Mouse (Mus musculus): ENCODE measurements at regions not wholly inside any gene's neighbourhood (a gene's known extent, or its start where the extent isn't known, plus 50 kb on each side); places are given as distances from the start of the nearest gene placed in this dataset.
A peak's percentile ranks its signal among the peaks of the same experiment; 100 is the strongest.

DNA sequence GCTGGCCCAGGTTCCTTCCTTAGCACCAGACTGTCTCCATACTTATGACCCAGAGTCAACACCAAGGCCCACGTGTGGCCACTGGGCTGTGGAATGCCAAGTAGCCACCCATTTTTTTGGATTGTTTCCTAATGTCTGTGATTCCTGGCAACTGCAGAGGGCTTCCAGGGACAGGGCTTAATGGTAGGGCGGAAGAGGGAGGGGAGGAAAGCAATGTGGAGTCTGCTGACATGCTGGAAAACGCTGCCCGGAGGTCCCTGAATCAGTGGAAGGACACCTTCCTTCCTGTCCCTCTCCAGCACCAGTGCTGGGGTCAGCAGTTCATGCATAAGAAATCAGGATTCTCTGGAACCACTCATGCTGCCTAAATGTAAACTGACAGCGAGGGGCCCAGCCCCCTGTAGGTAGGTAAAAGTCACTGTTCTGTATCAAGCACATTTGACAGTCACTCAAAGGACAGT, 90.8 kb downstream of the Iyd start:
- WGBS = 78% methylated on average over 5 of the region's 5 CpGs
- Histone ChIP-seq H3K27ac (ENCODE audit: control insufficient read depth, insufficient read depth, low read depth, low read length, poor library complexity) (no peak overlapping the region), H3K4me3 (replicated peaks; ENCODE audit: control insufficient read depth, low read depth, low read length) (no peak overlapping the region), H3K4me1 (ENCODE audit: control insufficient read depth, insufficient read depth, low read length) (no peaks in the 10 kb centered on the region; the same call in 1 of the 2 replicates)
- TF ChIP-seq CTCF (IDR thresholded peaks at IDR 0.05; ENCODE audit: control insufficient read depth, insufficient read depth, low read length) = no peak
- TF ChIP-seq POLR2A (IDR thresholded peaks at IDR 0.05; ENCODE audit: borderline replicate concordance, control insufficient read depth, low read depth, low read length) = no peak

DNA sequence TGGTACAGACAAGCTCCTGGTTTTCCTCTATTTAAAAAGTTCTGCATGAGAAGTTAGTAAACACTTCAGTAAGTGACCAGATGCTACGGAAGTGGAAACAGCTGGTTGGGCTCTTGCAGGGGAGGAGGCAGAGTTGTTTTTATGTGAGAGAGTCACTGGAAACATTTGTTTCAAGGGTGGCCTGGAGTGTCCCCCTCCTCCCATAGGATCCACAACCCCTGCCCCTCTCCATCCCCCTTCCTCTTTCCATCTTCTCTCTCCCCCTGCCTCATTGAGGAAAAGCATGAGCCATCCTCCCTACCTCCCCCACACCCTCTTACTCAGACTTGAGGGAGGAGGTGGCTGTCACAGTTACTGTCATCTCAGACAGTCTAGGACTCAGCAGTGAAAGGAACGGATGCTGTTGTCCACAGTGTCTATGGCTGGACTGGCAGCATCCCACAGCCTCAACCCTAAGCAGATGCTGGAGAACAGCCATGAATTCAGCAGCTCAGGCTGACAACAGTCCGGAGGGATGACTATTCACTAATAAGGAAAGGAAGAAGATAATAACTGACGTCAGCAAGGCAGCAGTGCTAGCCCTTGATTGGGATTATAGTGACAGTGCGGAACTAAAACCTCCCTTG, 93.9 kb downstream of the Iyd start:
- 21% methylated on average over 5 of the region's 5 CpGs for WGBS
- TF ChIP-seq CTCF (IDR thresholded peaks at IDR 0.05; ENCODE audit: control insufficient read depth, insufficient read depth, low read length) = no peak
- TF ChIP-seq POLR2A (IDR thresholded peaks at IDR 0.05; ENCODE audit: borderline replicate concordance, control insufficient read depth, low read depth, low read length) = no peak
- H3K27ac ChIP-seq (ENCODE audit: control insufficient read depth, insufficient read depth, low read depth, low read length, poor library complexity) = peak overlapping the region; percentile 74
- H3K4me1 ChIP-seq (ENCODE audit: control insufficient read depth, insufficient read depth, low read length) = no peaks in the 10 kb centered on the region; the same call in 1 of the 2 replicates
- no peak overlapping the region for H3K4me3 ChIP-seq (replicated peaks; ENCODE audit: control insufficient read depth, low read depth, low read length)

DNA sequence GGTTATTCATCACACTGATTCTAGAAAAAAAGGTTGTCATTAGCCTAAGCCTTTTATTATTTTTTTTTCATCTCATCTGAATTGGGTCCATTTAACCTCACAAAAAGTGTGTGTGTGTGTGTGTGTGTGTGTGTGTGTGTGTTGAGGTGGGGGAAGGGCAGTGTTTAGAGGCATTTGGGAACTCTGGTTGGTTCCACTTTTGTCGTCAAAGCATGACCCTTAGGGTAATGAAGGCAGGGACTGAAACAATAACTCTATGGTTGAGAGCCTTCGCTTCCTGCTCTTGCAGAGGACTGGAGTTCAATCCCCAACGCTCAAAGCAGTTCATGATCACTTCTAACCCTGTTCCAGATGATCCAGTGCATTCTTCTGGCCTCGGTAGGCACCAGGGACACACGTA, 96.1 kb upstream of the Plekhg1 start:
- WGBS = 65% methylated on average over 5 of the region's 5 CpGs
- no peak for TF ChIP-seq POLR2A (IDR thresholded peaks at IDR 0.05; ENCODE audit: borderline replicate concordance, control insufficient read depth, low read depth, low read length)
- no peak for TF ChIP-seq CTCF (IDR thresholded peaks at IDR 0.05; ENCODE audit: control insufficient read depth, insufficient read depth, low read length)
- no peak overlapping the region for H3K27ac ChIP-seq (ENCODE audit: control insufficient read depth, insufficient read depth, low read depth, low read length, poor library complexity)
- H3K4me3 ChIP-seq (replicated peaks; ENCODE audit: control insufficient read depth, low read depth, low read length) = no peak overlapping the region
- peaks cover 1% of the 10 kb centered on the region for H3K4me1 ChIP-seq (ENCODE audit: control insufficient read depth, insufficient read depth, low read length)

DNA sequence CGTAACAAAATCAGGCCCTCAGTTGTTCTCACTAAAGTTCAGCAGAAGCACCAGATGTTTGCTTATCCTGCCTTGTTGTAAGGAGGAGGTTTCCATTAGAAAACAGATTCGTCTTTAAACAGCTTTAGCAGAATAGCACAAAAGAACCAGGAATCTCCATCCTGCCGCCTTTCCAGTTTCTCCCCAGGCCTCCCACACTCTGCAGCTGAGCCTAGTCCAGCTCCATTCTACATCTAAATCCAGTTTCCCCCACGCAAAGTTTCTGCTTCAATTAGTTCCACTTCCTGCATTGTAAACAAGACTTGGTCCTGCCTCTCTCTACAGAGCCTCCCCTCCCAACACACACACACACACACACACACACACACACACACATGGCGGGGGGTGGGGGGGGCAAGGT, 95.1 kb upstream of the Plekhg1 start:
- TF ChIP-seq POLR2A (IDR thresholded peaks at IDR 0.05; ENCODE audit: borderline replicate concordance, control insufficient read depth, low read depth, low read length) (no peak), CTCF (IDR thresholded peaks at IDR 0.05; ENCODE audit: control insufficient read depth, insufficient read depth, low read length) (no peak)
- 45% methylated on average over 5 of the region's 5 CpGs for WGBS
- no peak overlapping the region for H3K4me3 ChIP-seq (replicated peaks; ENCODE audit: control insufficient read depth, low read depth, low read length)
- H3K27ac ChIP-seq (ENCODE audit: control insufficient read depth, insufficient read depth, low read depth, low read length, poor library complexity) = no peak overlapping the region
- H3K4me1 ChIP-seq (ENCODE audit: control insufficient read depth, insufficient read depth, low read length) = peaks cover 1% of the 10 kb centered on the region

DNA sequence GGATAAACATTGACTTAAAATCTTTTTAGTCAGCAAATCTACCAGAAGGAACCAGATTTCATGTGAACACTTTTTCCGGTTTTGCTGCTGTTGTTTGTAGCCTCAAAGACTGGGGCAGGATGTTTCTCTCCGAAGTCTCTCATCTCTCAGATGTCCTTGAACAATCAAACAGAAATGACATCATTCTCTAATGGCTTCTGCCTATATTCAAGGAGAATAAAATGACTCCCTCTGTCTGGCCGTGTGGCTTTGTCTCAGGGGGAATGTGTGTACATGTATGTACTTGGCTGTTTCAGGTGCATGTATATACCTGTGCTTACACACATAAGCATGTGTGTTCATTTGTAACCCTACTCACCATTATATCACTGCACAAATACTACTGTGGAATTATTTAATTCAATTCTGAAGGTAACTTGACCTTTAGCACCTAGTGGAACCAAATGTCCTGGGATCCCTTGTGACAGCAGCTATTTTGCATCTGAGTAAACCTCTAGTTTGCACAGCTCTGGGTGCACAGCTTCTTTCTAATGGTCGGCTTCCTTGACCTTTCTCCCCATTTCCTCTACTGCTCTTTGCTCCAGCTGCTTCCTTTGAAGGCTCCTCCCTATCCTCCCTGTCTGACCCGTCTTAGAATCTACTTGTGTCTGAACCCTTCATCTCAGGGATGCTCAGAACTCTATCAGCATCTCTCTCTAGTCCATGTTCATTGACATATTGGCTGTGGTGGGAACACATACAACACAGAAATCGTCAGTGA, 93.8 kb upstream of the Plekhg1 start:
- no peak overlapping the region for H3K27ac ChIP-seq (ENCODE audit: control insufficient read depth, insufficient read depth, low read depth, low read length, poor library complexity)
- peaks cover 1% of the 10 kb centered on the region for H3K4me1 ChIP-seq (ENCODE audit: control insufficient read depth, insufficient read depth, low read length)
- TF ChIP-seq POLR2A (IDR thresholded peaks at IDR 0.05; ENCODE audit: borderline replicate concordance, control insufficient read depth, low read depth, low read length) (no peak), CTCF (IDR thresholded peaks at IDR 0.05; ENCODE audit: control insufficient read depth, insufficient read depth, low read length) (no peak)
- H3K4me3 ChIP-seq (replicated peaks; ENCODE audit: control insufficient read depth, low read depth, low read length) = no peak overlapping the region
- WGBS = 53% methylated on average over 6 of the region's 6 CpGs

DNA sequence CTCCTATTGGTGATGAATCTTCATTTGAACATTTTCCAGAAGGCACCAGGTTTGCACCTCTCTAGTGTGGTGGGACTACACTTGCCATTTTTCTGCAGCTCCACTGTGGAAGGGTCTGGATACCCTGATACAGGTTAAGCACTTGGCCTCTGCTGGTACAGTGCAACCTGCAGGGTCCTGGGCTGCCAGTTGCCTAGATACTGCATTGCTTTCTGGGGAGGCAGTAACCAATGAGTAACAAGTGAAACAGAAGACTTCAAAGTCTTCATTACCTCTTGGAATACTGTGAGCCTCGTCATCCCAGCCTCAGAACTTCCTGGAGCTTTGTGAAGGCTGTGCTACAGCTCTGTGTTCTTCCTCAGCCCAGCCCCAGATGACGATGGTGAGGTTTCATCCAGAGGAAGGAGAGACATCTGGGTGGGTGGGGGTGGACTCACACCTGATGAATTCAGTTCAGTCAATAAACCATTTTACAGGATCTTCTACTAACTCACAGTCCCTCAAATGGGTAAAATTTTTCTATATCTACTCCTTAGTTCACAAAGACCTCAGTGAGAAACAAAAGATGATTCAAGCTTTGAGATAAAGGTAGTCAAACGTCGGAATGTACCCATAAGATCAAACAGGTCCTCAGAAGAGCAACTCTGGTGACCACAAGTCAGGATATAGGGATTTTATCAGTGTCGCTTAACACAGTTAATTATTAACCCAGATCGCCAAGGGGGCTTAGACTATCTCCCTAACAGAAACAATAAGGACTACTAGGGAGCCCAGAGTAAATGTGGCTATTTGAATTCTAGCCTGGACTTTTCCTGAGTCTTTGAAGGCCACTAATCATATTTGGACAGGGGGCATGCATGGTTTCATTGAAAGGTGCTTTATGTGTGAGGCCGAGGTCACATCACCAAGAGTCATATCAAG, 92.1 kb upstream of the Plekhg1 start:
- TF ChIP-seq POLR2A (IDR thresholded peaks at IDR 0.05; ENCODE audit: borderline replicate concordance, control insufficient read depth, low read depth, low read length) = no peak
- TF ChIP-seq CTCF (IDR thresholded peaks at IDR 0.05; ENCODE audit: control insufficient read depth, insufficient read depth, low read length) = no peak
- no peak overlapping the region for H3K27ac ChIP-seq (ENCODE audit: control insufficient read depth, insufficient read depth, low read depth, low read length, poor library complexity)
- 70% methylated on average over 7 of the region's 7 CpGs for WGBS
- peaks cover 1% of the 10 kb centered on the region for H3K4me1 ChIP-seq (ENCODE audit: control insufficient read depth, insufficient read depth, low read length)
- H3K4me3 ChIP-seq (replicated peaks; ENCODE audit: control insufficient read depth, low read depth, low read length) = no peak overlapping the region

DNA sequence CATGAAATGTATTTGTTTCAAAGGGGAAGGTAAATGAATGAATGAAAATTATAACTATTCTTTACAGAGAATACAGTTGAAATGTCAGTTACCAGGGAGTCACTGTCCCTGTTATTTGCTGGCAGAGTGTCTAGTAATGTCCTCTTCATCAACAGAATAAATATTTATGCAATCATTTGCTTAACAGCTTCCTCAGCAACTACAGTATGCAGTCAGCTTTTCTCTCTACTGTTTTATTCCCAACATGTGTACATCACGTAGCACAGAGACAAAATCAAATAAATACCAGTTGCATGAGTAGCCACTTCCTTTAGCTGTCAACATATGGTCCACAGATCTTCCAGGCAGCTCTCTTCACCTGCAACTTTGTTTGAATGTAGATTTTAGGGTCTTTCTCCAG, 90.2 kb upstream of the Plekhg1 start:
- TF ChIP-seq POLR2A (IDR thresholded peaks at IDR 0.05; ENCODE audit: borderline replicate concordance, control insufficient read depth, low read depth, low read length) (no peak), CTCF (IDR thresholded peaks at IDR 0.05; ENCODE audit: control insufficient read depth, insufficient read depth, low read length) (no peak)
- Histone ChIP-seq H3K4me3 (replicated peaks; ENCODE audit: control insufficient read depth, low read depth, low read length) (no peak overlapping the region), H3K4me1 (ENCODE audit: control insufficient read depth, insufficient read depth, low read length) (no peaks in the 10 kb centered on the region; the same call in 1 of the 2 replicates), H3K27ac (ENCODE audit: control insufficient read depth, insufficient read depth, low read depth, low read length, poor library complexity) (no peak overlapping the region)
- 33% methylated on average over 1 of the region's 1 CpGs for WGBS

DNA sequence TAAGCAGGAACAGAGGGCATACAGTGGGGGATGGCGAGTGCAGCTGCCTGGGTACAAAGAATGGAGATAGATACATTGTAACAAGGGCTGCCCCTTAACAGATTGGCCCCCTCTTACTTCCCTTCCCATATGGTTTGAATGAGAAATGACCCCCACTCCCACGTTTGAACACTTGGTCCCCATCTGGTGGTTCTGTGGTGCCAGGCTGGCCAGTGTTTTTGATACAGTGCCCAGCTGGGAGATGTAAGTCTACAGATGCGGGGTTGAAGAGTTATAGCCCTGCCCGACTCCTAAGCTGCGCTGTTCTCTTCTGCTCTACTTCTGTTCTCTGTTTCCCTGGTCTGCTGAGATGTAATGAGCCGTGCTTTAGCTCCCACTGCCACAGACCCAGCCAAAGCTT, 89.6 kb upstream of the Plekhg1 start:
- H3K27ac ChIP-seq (ENCODE audit: control insufficient read depth, insufficient read depth, low read depth, low read length, poor library complexity) = no peak overlapping the region
- H3K4me3 ChIP-seq (replicated peaks; ENCODE audit: control insufficient read depth, low read depth, low read length) = no peak overlapping the region
- no peak for TF ChIP-seq CTCF (IDR thresholded peaks at IDR 0.05; ENCODE audit: control insufficient read depth, insufficient read depth, low read length)
- TF ChIP-seq POLR2A (IDR thresholded peaks at IDR 0.05; ENCODE audit: borderline replicate concordance, control insufficient read depth, low read depth, low read length) = no peak
- no peaks in the 10 kb centered on the region; the same call in 1 of the 2 replicates for H3K4me1 ChIP-seq (ENCODE audit: control insufficient read depth, insufficient read depth, low read length)
- WGBS = 76% methylated on average over 6 of the region's 6 CpGs
